Mouse (Mus musculus): Measurements from ENCODE around the gene 6030452D12Rik.

DNA sequence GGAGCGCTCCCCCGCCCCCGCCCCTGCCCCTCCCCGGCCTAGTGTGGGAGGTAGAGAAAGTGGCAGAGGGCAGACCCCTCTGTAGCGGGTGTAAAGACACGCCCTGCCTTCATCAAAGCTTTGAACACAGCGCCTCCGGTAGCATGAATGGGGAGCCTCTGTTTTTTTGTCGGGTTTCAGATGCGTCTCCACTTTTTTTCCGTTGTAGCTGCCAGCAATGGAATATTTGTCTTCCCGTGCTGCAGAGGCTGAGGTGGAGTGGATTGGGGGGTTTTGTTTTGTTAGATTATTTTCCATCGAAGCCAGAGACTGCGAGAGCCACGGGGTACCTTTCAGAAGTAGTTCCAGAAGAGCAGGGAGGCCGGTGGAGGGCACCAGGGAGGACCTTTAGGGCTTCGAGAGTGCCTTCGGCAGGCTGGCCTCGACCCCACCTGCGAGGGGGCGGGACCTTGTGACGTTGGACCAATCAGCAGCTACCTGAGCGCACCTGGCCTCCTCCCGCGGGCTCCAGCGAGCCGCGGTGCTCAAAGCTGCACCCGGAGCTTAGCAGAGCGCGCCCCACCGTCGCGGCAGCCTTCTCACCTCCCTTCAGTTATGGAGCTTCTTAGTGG is 10.1 kb downstream of the 6030452D12Rik start, which contains the start of gene Cdh3:
- TF ChIP-seq CTCF (IDR thresholded peaks at IDR 0.05) (peak; percentile 24; the same call in 1 of the 2 replicates), EP300 (IDR thresholded peaks at IDR 0.05) (no peak)
